ENCODE assay signal across 8 mouse cellular contexts in the genomic region with DNA sequence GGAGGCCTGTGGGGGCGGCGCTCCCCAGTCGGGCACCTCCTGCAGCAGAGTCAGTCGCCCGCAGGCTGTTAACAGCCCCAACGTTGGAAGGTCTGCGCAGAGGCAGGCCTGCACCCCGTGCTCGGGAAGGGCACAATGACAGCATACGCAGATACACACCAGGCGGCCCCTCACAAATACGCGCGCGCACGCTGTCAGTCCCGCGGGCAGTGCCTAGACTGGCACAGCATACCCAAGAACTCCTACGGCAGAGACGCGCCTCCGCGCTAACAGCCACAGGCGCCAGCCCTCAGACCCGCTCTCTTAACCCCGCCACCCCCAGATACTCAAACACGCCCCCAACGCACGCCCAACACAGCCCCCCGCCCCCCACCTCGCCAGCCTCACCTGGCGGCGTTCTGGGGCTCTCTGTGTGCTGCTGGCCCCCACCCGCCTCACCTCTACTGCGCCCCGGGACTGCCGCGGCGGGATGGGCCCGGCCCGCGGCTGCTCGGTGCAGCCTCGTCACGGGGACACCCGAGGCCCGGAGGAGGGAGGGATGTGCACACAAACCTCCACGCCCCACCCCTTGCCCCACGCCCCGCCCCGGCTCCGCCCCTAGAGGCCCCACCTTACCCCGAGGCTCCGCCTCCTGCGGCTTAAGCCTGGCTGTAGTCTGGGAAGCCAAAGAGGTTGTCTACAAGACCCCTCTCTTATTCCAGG. TPM values are rescaled to one million over a fixed set of nuclear protein-coding genes. Genes with fewer than 3 reads are reported as not detected.
DNase-seq lines count a peak whose midpoint lies in the region; ATAC-seq and TF ChIP-seq lines count a peak whose summit lies in the region.

TSS of gene Peli3 (minus strand) at position 577 of the 702 bp plus-strand sequence.

- peak within 1 kb of the TSS; percentile 49 to 86 for H3K4me3 ChIP-seq in MEL (ENCODE audit: control insufficient read depth in 1 of 2, insufficient read depth in 1 of 2, low read depth in 2 of 2, low read length in 2 of 2)
- peak within 1 kb of the TSS; percentile 50 for H3K4me3 ChIP-seq in hindbrain, embryonic 11.5 days (ENCODE audit: low read depth, low read length)

- WGBS in hindbrain, embryonic 11.5 days = 0% methylated on average over 37 of the region's 55 CpGs

- DNase-seq in MEL (ENCODE audit: low read depth, low spot score) = peak; percentile 79
- peak; percentile 83 for DNase-seq in cerebellum, adult 9-10 months
- DNase-seq in frontal cortex, adult 2 months (ENCODE audit: extremely low spot score in 1 of 2, low spot score in 1 of 2) = peak; percentile 20 to 78
- peak; percentile 87 for DNase-seq in hindbrain, embryonic 11.5 days (ENCODE audit: low spot score)
- DNase-seq in layer of hippocampus, postnatal 14 days (ENCODE audit: low spot score in 2 of 2) = peak; percentile 65 to 76
- peak; percentile 78 for DNase-seq in lung, postnatal 10 days
- DNase-seq in ovary, postnatal 14 days (ENCODE audit: low spot score) = peak; percentile 79
- DNase-seq in thymus, postnatal 10 days (ENCODE audit: low spot score in 2 of 2) = peak; percentile 72 to 87

- no peak for TF ChIP-seq CTCF in MEL (IDR thresholded peaks at IDR 0.05 in 2 of 3, conservative IDR thresholded peaks at IDR 0.05 in 1 of 3; ENCODE audit: control insufficient read depth in 1 of 3, insufficient read depth in 1 of 3, low read depth in 2 of 3, low read length in 3 of 3, poor library complexity in 1 of 3, severe bottlenecking in 1 of 3)

- H3K4me1 ChIP-seq in MEL (ENCODE audit: control insufficient read depth in 1 of 2, insufficient read depth in 2 of 2, low read length in 2 of 2) = no peaks in the 10 kb centered on the region; a peak in 1 of 4 replicates
- H3K4me1 ChIP-seq in hindbrain, embryonic 11.5 days (replicated peaks; ENCODE audit: control insufficient read depth, insufficient read depth, low read length) = no peaks in the 10 kb centered on the region

- peak within 1 kb of the TSS; percentile 75 for H3K4me2 ChIP-seq in hindbrain, embryonic 11.5 days (replicated peaks; ENCODE audit: low read depth, low read length)

- H3K79me2 ChIP-seq in MEL (ENCODE audit: control insufficient read depth, insufficient read depth, low read length, poor library complexity) = no peaks in the 10 kb centered on the region

- no peak for TF ChIP-seq POLR2A in MEL (IDR thresholded peaks at IDR 0.05; ENCODE audit: control insufficient read depth in 1 of 2, insufficient read depth in 1 of 2, low read depth in 1 of 2, low read length in 2 of 2, poor library complexity in 1 of 2)

- peak; percentile 95 for ATAC-seq in hindbrain, embryonic 11.5 days (ENCODE audit: low FRiP score)

- no peak within 1 kb of the TSS for H3K27ac ChIP-seq in MEL (ENCODE audit: control insufficient read depth, low read depth, low read length)
- no peak within 1 kb of the TSS for H3K27ac ChIP-seq in hindbrain, embryonic 11.5 days (ENCODE audit: low read depth, low read length)

- no peaks in the 10 kb centered on the region for H3K36me3 ChIP-seq in MEL (ENCODE audit: control insufficient read depth in 1 of 2, insufficient read depth in 2 of 2, low read length in 2 of 2)
- no peaks in the 10 kb centered on the region for H3K36me3 ChIP-seq in hindbrain, embryonic 11.5 days (ENCODE audit: control insufficient read depth, insufficient read depth, low read length)

- no peak for TF ChIP-seq RAD21 in MEL (IDR thresholded peaks at IDR 0.05; ENCODE audit: low read depth, low read length)

- peak within 1 kb of the TSS; percentile 27; the same call in 1 of the 2 replicates for H3K9ac ChIP-seq in MEL (ENCODE audit: control insufficient read depth, low read depth, low read length, poor library complexity, severe bottlenecking)
- peak within 1 kb of the TSS; percentile 38 for H3K9ac ChIP-seq in hindbrain, embryonic 11.5 days (ENCODE audit: low read depth, low read length)

- H3K27me3 ChIP-seq in MEL (ENCODE audit: control insufficient read depth in 1 of 2, insufficient read depth in 2 of 2, low read length in 2 of 2) = peaks cover 4 to 10% of the 10 kb centered on the region in 2 experiments
- peaks cover 4% of the 10 kb centered on the region for H3K27me3 ChIP-seq in hindbrain, embryonic 11.5 days (ENCODE audit: control insufficient read depth, insufficient read depth, low read length)

- no peaks in the 10 kb centered on the region for H3K9me3 ChIP-seq in MEL (replicated peaks; ENCODE audit: insufficient read depth, low read length)
- no peaks in the 10 kb centered on the region for H3K9me3 ChIP-seq in hindbrain, embryonic 11.5 days (ENCODE audit: control insufficient read depth, low read length)

- TF ChIP-seq EP300 in MEL (IDR thresholded peaks at IDR 0.05; ENCODE audit: low read depth in 1 of 2, low read length in 2 of 2) = no peak

TF ChIP-seq in MEL, 35 proteins besides CTCF, POLR2A, EP300 and RAD21:
- TF ChIP-seq RCOR1 (IDR thresholded peaks at IDR 0.05; ENCODE audit: low read depth, low read length) (no peak), MXI1 (IDR thresholded peaks at IDR 0.05; ENCODE audit: low read depth, low read length) (peak; percentile 51), USF1 (IDR thresholded peaks at IDR 0.05; ENCODE audit: low read depth, low read length) (peak; percentile 44; the same call in 1 of the 2 replicates)

RNA-seq across cellular contexts. Expression of gene Peli3, which starts in this region (rescaled TPM):
- total RNA-seq in MEL (2012; rRNA removed) = 0.08 TPM in 1 of 2 replicates, not detected in the other
- polyA plus RNA-seq in MEL (2012; ENCODE audit: insufficient read depth in 1 of 2, insufficient read length in 2 of 2, low read depth in 1 of 2, low replicate concordance in 2 of 2, missing spikeins in 1 of 2) = under 1 TPM in 1 of 2 experiments, not detected in 1; 0.33 TPM
- polyA plus RNA-seq in frontal cortex, adult 2 months (2012; rRNA removed) = 13.7 and 15.0 TPM in 2 replicates
- polyA plus RNA-seq in hindbrain, embryonic 11.5 days (2014; fragmentation: Nextera tagmentation; extraction: Ambion mirVana) = 1.7 and 3.0 TPM in 2 replicates
- total RNA-seq in layer of hippocampus, postnatal 14 days (2021) = 10 to 100 TPM; 16.3 to 16.8 TPM

Comparison
In these comparisons a context has a peak if more than half of its experiments do, and no peak if none do; other contexts are left out.
1. RNA of gene Peli3 (total RNA-seq): 16.3 to 16.8 TPM in layer of hippocampus, postnatal 14 days; 0.08 TPM in MEL; every median in the first group is over 10 times any median in the second.
2. Peak in DNase-seq, H3K4me3 ChIP-seq and H3K9ac ChIP-seq in MEL; RNA of the gene not detected or under 1 TPM.
3. Peak in every context shown above with its lines, with median percentiles within 50 percentile points of each other: DNase-seq.